Mouse (Mus musculus): ENCODE results near the gene Scaf8.

GRCm38 (mm10) chr17:3105022-3105421, 9.8 kb upstream of the Scaf8 start:
- TF ChIP-seq POLR2A (IDR thresholded peaks at IDR 0.05; ENCODE audit: borderline replicate concordance, control insufficient read depth, low read depth, low read length) (no peak), CTCF (IDR thresholded peaks at IDR 0.05; ENCODE audit: control insufficient read depth, insufficient read depth, low read length) (no peak)
